Mouse (Mus musculus) megakaryocyte progenitor cell, adult 5-6 weeks (primary cell): ENCODE data around the gene Borcs7. TPM values are rescaled to one million over a fixed set of nuclear protein-coding genes. Genes with fewer than 3 reads are reported as not detected.

ENCODE experiments used
- total RNA-seq, 2 experiments: library from RNA; stranded (forward) in 1 of 2; stranded (reverse) in 1 of 2; fragments of 157-497, 149-512 nt in 1 of 2; fragments of 200-1000 nt in 1 of 2; gene quantifications; 2 replicates each; pipeline versions ENCODE4 v1.2.3 to v1.2.4; 2015 to 2017

Borcs7 gene
- total RNA-seq, 2 experiments from 2014 or later, result 4.6 to 14.1 TPM

Other genes with a start within 250 kb of the Borcs7 start
- gene Trim8, start 188.2 kb upstream of the Borcs7 start, total RNA-seq (2015), result 9.7 and 18.0 TPM in 2 replicates
- 12.8 and 12.9 TPM in 2 replicates for gene Trim8, start 188.2 kb upstream of the Borcs7 start, total RNA-seq (2017)
- gene Arl3, start 116.7 kb upstream of the Borcs7 start, total RNA-seq (2015), result 12.5 and 15.6 TPM in 2 replicates
- gene Arl3, start 116.7 kb upstream of the Borcs7 start, total RNA-seq (2017), result 10.2 and 13.4 TPM in 2 replicates
- 7.8 and 9.2 TPM in 2 replicates for gene Sfxn2, start 116.5 kb upstream of the Borcs7 start, total RNA-seq (2015)
- gene Sfxn2, start 116.5 kb upstream of the Borcs7 start, total RNA-seq (2017), result 8.9 and 9.7 TPM in 2 replicates
- 17.0 and 18.4 TPM in 2 replicates for gene Wbp1l, start 90.8 kb upstream of the Borcs7 start, total RNA-seq (2015)
- gene Wbp1l, start 90.8 kb upstream of the Borcs7 start, total RNA-seq (2017), result 23.3 and 25.7 TPM in 2 replicates
- not detected in 2 replicates for gene Cyp17a1, start 16.7 kb upstream of the Borcs7 start, total RNA-seq (2015)
- gene Cyp17a1, start 16.7 kb upstream of the Borcs7 start, total RNA-seq (2017), result not detected in 2 replicates
- 31.2 and 43.3 TPM in 2 replicates for gene As3mt, start 17.6 kb downstream of the Borcs7 start, total RNA-seq (2015)
- gene As3mt, start 17.6 kb downstream of the Borcs7 start, total RNA-seq (2017), result 54.4 and 65.8 TPM in 2 replicates
- 6.4 and 8.0 TPM in 2 replicates for gene Cnnm2, start 71.7 kb downstream of the Borcs7 start, total RNA-seq (2015)
- gene Cnnm2, start 71.7 kb downstream of the Borcs7 start, total RNA-seq (2017), result 5.5 and 5.8 TPM in 2 replicates